Mouse (Mus musculus): ENCODE measurements around the gene Rab11fip5.

- TF ChIP-seq CTCF (IDR thresholded peaks at IDR 0.05; ENCODE audit: borderline replicate concordance, control insufficient read depth, extremely low read depth, insufficient read depth, low read length, poor library complexity) = no peak
- no peak for TF ChIP-seq POLR2A (IDR thresholded peaks at IDR 0.05; ENCODE audit: control insufficient read depth, extremely low read depth, insufficient read depth, low read length, poor library complexity)
Observed at GRCm38 (mm10) chr6:85349246-85349645, 25.2 kb downstream of the Rab11fip5 start.

Measured in thymus, adult 2 months (tissue).